19 mouse cellular contexts compared by ENCODE assay signal in the genomic region with DNA sequence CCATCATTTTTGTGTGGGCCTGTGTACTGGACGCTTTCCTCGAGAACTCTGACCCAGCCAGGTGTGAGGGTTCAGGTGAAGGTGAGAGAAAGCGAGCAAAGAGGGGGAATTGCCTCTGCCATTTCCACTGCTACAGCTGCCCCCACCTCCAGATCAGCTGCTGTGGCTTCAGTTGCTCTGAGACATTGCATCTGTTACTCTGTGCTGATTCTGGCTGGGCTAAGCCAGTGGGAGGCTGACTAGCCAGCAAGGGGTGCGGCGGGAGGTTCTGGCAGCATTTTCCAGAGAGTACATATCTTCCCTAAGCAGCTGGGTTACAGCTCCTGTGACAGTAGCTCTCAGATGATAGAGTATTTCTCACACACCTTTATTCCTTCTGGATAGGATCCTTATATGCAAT.
DNase-seq lines count a peak whose midpoint lies in the region; TF ChIP-seq lines count a peak whose summit lies in the region.
"Had no signal": no experiment of that assay in that cellular context is flagged by ENCODE, and none has a peak within 500 bp of the region (broad histone marks: within the 10 kb centered on the region; RNA-seq: fewer than 3 reads in every experiment).

No protein-coding gene starts in this region.

- no peaks in the 10 kb centered on the region for H3K79me2 ChIP-seq in myocyte (ENCODE audit: control insufficient read depth, insufficient read depth)

- no peak overlapping the region for H3K4me3 ChIP-seq in myocyte
- H3K4me3 ChIP-seq: embryonic facial prominence, embryonic 12.5 days; hindbrain, embryonic 13.5 days; limb, embryonic 15.5 days; midbrain, embryonic 12.5 days had no signal

- intact Hi-C loops in heart, postnatal 36 days (cut with DNase I) = no loop called here
- intact Hi-C loops in left cerebral cortex, postnatal 36 days (cut with DNase I) = no loop called here
- intact Hi-C loops in left cerebral cortex, postnatal 10 days (cut with DNase I) = no loop called here

- H3K4me2 ChIP-seq in myocyte (ENCODE audit: low read depth) = no peak overlapping the region
- H3K4me2 ChIP-seq: embryonic facial prominence, embryonic 12.5 days; hindbrain, embryonic 13.5 days; limb, embryonic 15.5 days; lung, embryonic 14.5 days; midbrain, embryonic 12.5 days had no signal

- H3ac ChIP-seq in myocyte (ENCODE audit: control insufficient read depth, insufficient read length) = no peak overlapping the region

- DNase-seq in heart, adult 18-20 months = peak; percentile 5 to 16
- DNase-seq in heart, postnatal 36 days = no peak
- DNase-seq in left cerebral cortex, postnatal 36 days (ENCODE audit: low spot score in 2 of 2) = peak; percentile 4 to 17
- DNase-seq in left cerebral cortex, postnatal 10 days (ENCODE audit: extremely low spot score in 1 of 2, low spot score in 2 of 2) = no peak
- DNase-seq in brain, adult 2 months (ENCODE audit: low read depth, low spot score) = peak; percentile 64
- DNase-seq in thymus, adult 18-20 months = no peak
- DNase-seq: adrenal gland, adult 2 months; cerebellum, adult 11-12 months; cerebellum, postnatal 25 days; forebrain, postnatal 0 days; gastrocnemius, postnatal 14 days; kidney, adult 18-20 months; lung, embryonic 14.5 days; thymus, postnatal 25 days had no signal

- H3K27me3 ChIP-seq in myocyte (ENCODE audit: control insufficient read depth, insufficient read depth, insufficient read length) = no peaks in the 10 kb centered on the region
- H3K27me3 ChIP-seq: embryonic facial prominence, embryonic 12.5 days; hindbrain, embryonic 13.5 days; limb, embryonic 15.5 days; midbrain, embryonic 12.5 days had no signal

- TF ChIP-seq POLR2A in myocyte (IDR thresholded peaks at IDR 0.05; ENCODE audit: insufficient read length, low read depth) = no peak

- no peaks in the 10 kb centered on the region for H3K36me3 ChIP-seq in myocyte (ENCODE audit: control insufficient read depth, insufficient read depth)
- H3K36me3 ChIP-seq: embryonic facial prominence, embryonic 12.5 days; hindbrain, embryonic 13.5 days; limb, embryonic 15.5 days; midbrain, embryonic 12.5 days had no signal

TF ChIP-seq in myocyte, 11 proteins besides CTCF, POLR2A, EP300 and RAD21:
- TF ChIP-seq MYOD1 (IDR thresholded peaks at IDR 0.05; ENCODE audit: control insufficient read depth in 1 of 3, insufficient read length in 2 of 3, low read depth in 2 of 3) (peak in 2 of 3 experiments; percentile 52 to 90), E2F4 (IDR thresholded peaks at IDR 0.05; ENCODE audit: insufficient read depth) (no peak), MYOG (IDR thresholded peaks at IDR 0.05; ENCODE audit: control insufficient read depth in 1 of 3, insufficient read depth in 1 of 3, insufficient read length in 2 of 3, low read depth in 2 of 3) (peak in 2 of 3 experiments; percentile 38 to 70)

Comparison
In these comparisons a context has a peak if more than half of its experiments do, and no peak if none do; other contexts are left out.
1. DNase-seq: peak in heart, adult 18-20 months (2 of 2), left cerebral cortex, postnatal 36 days (2 of 2) and brain, adult 2 months (single experiment); none in heart, postnatal 36 days (0 of 2), left cerebral cortex, postnatal 10 days (0 of 2) and thymus, adult 18-20 months (0 of 2).